Mouse (Mus musculus): Measurements from ENCODE around the gene Pnck.

Gene Pnck

DNA sequence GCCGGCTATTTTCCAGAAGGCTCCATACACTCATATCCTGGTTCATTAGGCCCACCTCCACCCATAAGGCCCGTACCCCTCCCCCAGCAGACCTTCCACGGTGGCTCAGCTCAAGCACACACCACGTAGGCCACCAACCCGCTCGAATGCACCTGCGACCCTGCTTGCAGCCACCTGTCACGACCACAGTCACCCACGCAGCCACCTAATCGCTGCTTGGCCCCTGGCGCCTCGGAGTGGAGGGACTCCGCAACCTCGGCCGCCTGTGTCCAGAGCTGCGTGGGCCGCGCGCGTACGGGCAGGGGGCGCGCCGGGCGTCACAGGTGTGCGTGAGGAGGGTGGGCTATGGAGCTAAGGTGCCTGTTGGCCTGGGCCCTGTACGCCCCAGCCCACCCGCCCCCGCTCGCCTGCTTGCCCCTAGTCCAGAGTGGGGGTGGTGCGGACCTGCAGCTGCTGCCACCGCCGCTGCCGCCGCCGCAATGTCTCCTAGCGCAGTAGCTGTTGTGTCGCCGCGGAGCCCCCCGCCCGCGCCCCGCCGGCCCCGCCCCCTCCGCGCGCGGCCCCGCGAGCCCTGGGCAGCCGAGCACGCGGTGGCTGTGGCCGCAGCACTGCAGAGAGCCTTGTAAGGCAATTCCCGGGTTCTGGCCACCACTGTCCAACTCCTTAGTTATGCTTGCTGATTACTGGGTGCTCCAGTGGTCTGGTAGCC, at the start of gene Pnck:
Gene Pnck, minus strand, starts transcription at position 543 of the 709 bp plus-strand sequence.
- DNase-seq (ENCODE audit: low spot score in 2 of 2), result no peak

DNA sequence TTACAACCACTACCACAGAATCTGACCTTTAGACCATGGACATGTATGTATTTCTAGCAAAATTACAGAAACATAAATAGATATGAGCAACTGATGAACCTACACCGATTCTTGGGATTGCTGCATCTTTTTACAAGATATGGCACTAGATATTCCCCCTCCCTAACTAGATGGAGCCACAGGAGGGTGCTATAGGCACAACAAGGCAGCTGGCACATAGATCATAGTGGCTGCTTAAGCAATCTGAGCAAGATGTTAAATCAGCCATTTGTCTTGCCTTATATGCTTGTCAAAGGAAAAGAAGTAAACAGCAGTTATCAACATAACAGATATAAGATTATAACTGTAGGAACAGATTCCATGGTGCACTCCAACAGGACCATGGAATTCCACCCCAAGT, 40.6 kb upstream of the Pnck start:
- no peak for DNase-seq (ENCODE audit: low spot score in 2 of 2)

DNA sequence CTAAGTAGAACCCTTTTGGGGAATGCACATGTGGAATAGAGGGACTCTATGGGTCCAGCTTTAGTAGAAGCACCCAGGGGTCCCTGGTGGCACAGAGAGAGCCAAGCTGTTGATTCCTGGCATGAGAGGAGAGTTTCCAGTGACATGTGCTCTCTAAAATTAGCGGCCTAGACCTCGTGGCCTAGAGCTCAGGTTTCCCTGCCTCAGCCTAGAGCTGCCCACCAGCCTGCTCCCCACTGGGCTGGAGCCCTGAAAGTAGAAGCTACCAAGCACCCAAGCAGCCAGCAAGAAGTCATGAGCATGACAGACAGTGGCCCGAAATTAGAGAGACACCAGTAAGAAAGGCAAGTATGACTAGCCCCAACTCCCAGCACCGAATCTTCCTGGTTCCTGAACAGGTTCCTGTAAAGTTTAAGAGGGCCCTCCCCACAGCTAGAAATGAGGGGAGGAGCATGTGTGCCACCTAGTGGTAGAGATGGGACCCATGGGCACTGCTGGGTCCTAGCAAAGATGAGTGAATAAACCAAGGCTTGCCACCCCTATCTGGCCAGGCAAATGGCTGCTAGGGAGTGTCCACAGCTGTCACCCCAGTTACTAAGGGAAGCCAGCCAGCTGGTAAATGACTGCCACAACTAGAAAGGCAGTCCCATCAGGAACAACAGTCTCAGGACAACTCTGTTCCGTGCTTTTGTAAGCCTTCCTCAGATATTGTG, 31.2 kb upstream of the Pnck start:
- DNase-seq (ENCODE audit: low spot score in 2 of 2), result peak; percentile 39 to 67

DNA sequence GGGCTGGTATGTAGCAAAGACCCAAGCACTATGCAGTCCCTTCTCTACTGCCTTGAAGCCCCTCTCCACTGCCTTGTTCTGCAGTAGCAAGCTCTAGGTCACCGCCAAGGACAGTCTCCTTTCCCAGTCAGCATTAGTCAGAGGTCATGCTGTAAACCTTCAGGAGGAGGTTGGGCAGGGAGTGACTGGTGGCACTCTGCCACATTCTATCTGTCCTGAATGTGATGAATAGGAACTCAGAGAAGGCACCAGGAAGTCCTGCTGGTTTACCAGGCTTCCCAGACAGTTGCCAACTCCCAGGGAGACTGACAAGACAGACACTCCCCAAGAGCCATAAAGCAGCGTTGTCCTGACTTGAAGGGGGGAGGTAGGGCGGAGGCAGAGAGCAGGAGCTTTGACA, 25.7 kb upstream of the Pnck start:
- no peak for DNase-seq (ENCODE audit: low spot score in 2 of 2)

DNA sequence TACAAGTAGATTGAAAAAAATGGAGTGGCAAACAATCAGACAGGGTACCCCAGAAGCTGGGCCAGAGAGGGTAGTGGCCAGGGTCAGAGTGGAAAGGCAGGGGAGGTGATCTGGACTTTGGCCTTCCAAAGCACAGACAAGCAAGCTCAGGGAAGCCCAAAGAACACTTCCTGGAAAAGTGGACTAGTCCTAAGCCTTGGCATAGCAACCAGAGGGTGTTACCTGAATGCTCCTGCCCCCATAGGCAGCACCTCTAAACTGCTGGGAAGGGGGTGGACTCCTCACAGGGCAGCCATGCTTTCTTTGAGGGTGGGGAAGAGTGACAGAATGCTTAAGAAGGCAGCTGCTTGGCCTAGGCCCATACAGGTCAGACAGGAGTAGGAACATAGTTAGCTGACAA, 25.1 kb upstream of the Pnck start:
- no peak for DNase-seq (ENCODE audit: low spot score in 2 of 2)

DNA sequence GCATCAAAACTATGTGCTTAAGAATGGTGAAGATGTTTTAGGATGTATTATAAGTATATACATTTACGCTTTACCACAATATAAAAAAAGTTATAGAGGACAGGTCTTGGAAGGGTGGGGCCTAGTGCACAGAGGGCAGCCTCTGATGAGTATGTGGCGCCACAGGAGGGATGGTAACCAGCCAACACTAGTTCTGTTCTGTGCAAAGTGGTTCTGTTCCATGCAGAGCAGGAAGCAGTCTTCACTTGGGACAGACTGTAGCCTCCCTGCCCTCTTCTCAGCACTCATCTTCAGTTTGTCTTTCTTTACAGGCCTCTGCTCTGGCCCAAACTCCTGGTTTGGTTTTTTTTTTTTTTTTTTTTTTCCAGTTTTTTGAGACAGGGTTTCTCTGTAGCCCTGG, 24.2 kb upstream of the Pnck start:
- DNase-seq (ENCODE audit: low spot score in 2 of 2), result no peak

DNA sequence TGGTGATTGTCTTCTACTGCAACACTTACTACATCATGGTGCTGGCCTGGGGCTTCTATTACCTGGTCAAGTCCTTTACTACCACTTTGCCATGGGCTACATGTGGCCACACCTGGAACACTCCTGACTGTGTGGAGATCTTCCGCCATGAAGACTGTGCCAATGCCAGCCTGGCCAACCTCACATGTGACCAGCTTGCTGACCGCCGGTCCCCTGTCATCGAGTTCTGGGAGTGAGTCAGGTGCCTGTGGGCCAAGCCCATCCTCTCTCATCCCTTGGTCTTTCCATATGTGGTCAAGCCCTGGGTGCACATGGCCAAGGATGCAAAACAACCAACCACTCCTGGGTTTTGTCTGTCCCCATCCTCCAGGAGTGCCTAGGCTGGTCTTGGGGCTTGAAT, 16.8 kb upstream of the Pnck start:
- DNase-seq (ENCODE audit: low spot score in 2 of 2), result no peak

DNA sequence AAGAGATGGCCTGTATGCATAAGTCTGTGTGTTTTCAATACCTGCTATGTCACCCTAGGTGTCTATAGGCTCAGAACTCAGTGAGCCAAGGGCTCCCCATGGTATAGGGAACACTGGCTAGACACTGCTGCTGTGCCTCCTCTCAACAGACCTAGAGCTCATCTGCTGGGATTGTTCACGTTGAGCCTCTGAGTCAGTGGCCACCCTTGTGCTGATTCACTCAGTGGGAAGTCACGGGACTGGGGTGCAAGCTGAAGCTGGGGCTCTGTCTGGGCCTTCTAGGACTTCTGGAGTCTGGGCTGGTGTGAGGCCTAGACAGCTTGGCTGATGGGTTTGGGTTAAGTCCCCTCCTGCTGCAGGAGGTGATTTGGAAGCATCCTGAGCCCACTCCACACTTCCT, 15.3 kb upstream of the Pnck start:
- no peak for DNase-seq (ENCODE audit: low spot score in 2 of 2)

DNA sequence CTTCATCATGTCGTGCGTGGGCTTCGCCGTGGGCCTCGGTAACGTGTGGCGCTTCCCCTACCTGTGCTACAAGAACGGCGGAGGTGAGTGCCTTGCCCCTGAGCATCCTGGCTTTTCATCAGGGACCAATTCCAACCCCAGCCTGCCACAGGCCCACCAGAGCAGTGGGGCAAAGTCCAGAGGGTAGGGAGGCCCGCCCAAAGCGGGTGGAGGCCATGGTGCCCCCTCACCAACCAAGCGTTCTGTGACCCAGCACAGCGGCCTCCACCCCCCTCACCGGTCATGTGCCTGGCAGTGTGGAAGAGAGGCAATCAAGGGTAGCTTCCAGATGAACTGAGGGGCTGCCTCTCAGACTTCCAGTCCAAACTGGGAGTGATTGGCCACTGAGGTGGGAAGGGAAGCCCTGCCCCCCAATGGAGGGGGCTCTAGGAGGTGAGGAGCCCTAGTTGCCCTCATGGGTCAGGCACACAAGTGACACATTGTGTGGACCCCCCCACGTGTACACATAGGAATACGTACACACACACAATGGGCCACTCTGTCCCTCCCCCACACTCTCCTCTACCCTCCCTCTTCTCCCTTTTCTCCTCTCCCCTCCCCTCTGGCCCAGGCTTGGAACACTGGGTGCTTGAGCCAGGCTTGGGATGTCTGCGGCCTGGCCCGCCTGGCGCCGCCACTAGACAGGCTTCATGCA, 14.2 kb upstream of the Pnck start:
- no peak for DNase-seq (ENCODE audit: low spot score in 2 of 2)

DNA sequence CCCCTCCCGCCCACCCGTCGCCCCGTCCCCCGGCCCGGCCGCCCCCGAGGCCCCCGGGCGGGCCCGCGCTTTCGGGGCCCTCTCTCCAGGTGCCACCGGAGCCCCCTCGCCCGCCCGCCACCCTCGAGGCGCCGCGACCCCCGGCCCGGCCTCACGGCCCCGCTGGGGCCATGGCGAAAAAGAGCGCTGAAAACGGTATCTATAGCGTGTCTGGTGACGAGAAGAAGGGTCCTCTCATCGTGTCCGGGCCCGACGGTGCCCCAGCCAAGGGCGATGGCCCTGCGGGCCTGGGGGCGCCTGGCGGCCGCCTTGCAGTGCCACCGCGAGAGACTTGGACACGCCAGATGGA, 13.7 kb upstream of the Pnck start:
- no peak for DNase-seq (ENCODE audit: low spot score in 2 of 2)

DNA sequence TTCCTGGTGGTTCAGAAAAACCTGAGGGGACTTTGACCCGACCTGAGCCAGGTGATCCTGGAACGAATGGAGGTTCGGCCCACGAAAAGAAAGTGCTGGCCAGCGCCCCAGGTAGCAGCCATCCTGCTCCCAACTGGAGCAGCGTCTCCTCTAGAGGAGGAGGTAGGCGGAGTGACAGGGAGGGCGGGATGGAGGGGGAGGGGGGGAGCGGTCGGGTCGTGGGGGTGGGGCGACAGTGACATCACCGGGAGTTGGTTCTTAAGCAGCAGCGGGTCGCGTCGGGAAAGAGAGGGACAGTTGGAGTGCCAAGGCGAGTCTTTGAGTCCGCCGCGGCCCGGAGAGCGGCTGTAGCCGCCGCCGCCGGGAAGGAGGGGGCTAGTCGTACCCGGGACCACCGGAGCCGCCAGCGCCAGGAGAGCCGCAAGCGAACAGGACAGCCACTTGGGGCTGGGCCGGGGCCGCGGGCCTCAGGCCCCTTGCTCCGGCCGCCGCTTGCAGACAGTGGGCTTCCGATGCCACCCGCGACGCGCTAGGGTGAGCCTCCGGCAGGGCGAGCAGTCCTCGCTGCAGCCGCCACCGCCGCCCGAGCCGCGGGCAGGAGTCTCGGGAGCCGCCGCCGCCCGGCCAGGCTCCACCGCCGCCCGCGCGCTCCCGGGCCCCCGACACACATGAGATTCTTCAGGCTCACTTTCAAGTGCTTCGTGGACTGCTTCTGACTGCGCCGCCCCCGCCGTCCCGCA, 13.1 kb upstream of the Pnck start, which contains the start of gene Slc6a8:
Gene Slc6a8, plus strand, starts transcription at position 272 of the 740 bp plus-strand sequence.
- DNase-seq (ENCODE audit: low spot score in 2 of 2), result no peak

DNA sequence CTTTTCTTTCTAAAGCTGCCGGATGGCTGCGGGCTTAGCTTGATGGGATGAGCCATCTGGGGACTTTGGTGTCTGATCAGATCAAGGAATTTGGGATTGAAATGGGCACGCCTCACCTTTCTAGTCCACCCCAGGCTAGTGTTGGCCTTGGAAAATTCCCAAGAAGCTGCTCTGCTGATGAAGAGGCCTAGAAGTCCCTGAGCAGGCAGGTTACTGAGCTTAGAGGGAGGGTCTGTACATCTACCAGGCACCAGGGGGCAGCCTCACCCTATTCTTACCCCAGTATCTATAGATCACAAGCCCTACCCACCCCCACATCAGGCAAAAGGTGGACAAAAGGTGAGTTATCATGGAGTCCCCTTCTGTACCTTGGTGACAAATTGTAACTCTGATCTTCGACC, 12.1 kb upstream of the Pnck start:
- peak in 1 of 2 experiments; percentile 28 for DNase-seq (ENCODE audit: low spot score in 2 of 2)

DNA sequence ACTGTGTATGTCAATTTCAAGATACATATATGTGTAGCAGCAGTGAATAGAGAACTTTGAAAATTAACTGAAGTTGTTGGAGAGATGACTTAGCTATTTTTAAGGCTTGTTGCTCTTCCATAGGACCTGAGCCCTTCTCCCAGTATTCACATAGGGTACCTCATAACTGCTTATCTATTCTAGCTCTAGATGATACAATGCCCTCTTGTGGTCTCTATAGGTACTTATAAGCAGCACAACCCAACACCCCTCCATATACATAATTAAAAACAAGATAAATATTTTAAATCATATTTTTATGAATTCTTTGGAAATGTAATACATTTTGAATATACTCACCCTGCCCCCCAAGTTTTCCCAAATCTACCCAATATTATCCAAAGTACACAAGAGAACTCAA, 3.2 kb upstream of the Pnck start:
- no peak for DNase-seq (ENCODE audit: low spot score in 2 of 2)

DNA sequence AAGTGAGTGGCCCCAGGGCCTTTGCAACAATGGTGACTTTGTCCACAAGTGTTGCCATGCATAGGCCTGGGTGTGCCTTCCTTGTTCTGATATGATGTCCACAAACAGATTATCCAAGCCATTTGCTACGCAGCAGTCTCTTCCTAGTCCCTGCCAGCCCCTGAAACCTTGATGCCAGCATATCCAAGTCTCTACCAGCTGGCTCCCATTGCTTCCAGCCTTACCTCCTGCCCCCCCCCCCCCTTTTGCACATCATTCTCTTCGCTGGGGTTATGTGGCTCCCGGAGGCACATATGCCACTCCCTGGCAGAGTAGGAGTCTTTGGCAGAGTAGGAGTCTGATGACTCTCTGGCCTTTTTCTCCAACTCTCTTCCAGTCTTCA, 358 bp upstream of the Pnck start:
- no peak for DNase-seq (ENCODE audit: low spot score in 2 of 2)

DNA sequence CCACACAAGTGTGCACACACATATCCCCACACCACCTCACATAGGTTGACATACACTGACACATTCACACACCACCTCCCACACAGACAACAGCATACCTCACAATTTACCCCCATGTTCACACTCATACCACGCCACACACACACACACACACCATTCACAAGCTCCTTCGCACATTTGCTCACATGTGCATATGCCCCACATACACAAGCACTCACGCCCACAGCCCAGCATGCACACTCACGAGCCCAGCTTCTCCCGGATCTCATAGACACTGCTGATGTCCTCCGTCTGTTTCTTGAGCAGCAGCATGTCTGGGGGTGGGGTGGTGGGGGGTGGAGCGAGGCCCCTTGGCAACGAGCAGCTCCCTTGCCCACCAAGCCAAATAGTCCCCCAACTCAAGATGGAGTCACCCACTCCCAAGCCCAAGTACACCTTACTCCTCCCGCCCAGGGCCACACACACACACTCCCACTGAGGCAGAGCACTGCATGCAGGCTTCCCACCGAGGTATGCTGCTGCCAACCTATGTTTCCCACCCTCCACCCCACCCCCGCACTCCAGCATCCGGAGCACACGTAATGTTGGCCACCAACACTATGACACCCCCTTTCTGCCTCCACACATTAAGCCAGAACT, 862 bp downstream of the Pnck start:
- no peak for DNase-seq (ENCODE audit: low spot score in 2 of 2)

DNA sequence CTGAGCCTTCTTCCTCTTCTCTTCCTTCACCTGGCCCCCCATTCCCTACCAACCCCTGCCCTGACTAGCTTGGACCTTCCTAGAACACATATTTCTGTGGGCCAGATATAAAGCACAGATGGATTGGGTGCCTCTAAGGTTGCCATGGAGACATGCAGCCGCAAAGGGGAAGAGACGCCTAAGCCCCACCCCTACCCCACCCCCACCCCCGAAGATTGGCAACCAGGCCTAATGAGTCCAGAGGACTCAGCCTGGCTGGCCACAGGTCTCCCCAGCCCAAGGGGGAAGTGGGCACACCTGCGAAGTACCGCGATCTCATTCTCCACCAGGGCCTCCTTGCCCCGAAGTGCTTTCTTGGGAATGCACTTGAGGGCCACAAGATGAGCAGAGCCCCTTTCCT, 1.5 kb downstream of the Pnck start:
- no peak for DNase-seq (ENCODE audit: low spot score in 2 of 2)

DNA sequence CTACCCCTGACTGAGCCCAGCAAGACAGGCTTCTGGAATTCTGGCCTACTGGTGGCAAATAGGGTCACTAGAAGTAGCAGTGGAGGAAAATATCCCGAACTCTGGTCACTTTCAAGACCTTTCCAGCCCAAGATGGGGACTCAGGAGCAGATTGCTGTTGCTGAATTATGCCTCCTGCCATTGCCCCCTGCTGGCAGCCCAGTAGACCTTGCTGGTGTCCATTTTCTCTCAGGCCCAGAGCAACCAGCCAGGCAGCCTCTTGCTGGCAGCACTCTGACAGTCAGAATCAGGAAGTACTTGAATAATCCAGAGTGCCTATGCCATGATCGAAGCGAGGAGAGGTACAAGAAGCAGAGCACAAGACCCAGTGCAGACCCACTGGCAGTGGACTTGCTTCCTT, 4.4 kb downstream of the Pnck start:
- peak in 1 of 2 experiments; percentile 23 for DNase-seq (ENCODE audit: low spot score in 2 of 2)

DNA sequence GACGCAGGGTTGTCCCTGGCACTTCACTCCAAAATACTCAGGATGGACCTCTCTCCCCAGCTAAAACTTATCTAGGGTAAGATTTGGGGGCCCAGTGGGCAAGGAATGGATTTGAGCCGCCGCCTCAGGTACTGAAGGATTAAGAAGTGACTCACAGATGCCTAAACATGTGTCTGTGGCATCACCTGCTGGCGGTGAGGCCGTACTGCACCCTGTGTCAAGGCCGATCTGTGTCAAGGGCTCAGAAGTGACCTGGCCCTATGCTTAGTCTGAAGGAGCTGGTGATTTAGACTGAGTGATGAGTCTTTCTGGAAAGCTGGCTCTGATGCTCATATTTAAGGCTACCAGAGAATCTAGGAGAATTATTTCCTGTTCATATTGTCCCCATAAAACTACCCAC, 5.7 kb downstream of the Pnck start:
- DNase-seq (ENCODE audit: low spot score in 2 of 2), result peak in 1 of 2 experiments; percentile 68

DNA sequence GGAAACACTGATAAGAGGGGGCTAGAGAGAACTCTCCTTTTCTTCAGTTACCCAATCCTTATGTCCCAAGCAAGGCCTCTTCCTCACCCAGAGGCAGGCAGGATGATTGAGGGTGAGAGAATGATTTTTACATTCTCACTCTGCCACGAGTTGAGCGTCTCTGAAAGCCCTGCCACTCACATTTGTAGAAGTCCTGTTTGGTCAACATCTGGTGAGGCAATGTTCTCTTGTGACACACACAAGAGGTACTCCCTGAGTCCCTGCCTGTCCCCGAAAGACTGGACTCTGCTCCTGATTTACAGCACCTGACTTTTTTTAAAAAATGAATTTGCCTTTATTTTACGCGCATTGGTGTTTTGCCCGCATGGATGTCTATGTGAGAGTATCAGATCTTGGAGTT, 6.5 kb downstream of the Pnck start:
- no peak for DNase-seq (ENCODE audit: low spot score in 2 of 2)

DNA sequence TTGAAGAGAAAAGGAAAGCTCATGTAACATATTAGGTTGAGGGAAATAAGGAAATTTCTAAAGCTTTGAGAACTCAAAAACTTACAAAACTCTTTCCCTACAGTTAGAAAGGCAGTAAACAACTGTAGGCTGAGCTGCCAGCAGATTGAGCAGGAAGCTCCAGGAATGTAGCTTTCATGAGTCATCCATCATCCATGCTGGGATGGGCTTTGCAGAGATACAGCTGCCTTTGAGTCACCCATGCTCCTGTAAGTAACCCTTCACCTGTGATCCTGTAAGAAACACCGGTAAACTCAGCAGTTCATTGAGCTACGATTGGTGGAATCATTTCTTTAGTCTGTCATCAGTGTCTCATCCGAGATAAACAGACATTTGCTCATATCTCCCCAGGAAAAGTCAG, 9.0 kb downstream of the Pnck start:
- no peak for DNase-seq (ENCODE audit: low spot score in 2 of 2)

DNA sequence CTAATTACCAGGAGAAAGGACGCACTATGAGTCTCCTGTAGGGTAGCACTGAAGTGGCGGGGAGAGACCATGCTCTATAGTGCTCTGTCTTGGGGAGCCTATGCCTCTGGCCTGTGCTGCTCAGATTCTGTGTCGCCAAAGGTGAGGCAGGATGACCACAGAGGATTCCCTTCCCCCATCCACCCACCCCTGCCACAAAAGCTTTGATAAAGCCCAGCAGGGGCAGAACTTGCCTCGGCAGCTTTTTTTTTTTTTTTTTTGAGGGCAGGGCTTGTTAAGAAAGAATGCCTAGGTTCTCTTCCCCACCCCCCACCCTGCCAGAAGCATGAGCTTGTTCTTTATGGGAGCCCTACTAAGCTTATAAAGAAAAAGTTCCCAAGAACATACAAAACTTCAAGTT, 14.8 kb downstream of the Pnck start:
- no peak for DNase-seq (ENCODE audit: low spot score in 2 of 2)

DNA sequence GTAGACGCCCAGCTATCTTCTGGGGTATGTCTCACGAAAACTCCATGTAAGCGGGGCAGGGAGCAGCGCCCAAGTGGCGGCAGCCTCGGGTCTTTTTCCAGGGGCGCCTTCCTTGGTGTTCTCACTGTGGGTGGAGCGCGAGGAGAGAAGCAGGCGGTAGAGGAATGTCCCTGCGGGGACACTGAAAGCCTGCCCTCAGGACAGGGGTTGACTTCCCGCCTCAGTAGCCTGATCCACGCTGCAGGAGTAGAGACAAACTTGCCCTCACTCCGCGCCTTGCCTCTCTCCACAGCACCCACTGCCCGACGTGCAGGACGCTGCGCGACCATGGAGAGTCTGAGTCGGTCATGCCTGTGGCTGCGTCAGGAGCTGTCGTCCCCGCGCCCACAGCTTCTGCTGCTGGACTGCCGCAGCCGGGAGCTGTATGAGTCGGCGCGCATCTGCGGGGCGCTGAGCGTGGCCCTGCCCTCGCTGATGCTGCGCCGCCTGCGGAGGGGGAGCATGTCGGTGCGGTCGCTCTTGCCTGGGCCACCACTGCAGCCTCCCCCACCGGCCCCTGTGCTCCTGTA, 19.9 kb downstream of the Pnck start:
- no peak for DNase-seq (ENCODE audit: low spot score in 2 of 2)
